Mouse (Mus musculus) 416B (cell line): ENCODE data around the gene Osbpl10.

Experiments used
- DNase-seq: peaks from one replicate; pipeline ENCODE4 v3.0.0; 2011; ENCODE audit warnings: low read depth

Gene Osbpl10

GRCm38 (mm10) chr9:115034271-115034670 is 55.9 kb downstream of the Osbpl10 start:
- DNase-seq = no peak

GRCm38 (mm10) chr9:115034788-115035187 is 56.4 kb downstream of the Osbpl10 start:
- DNase-seq = no peak

GRCm38 (mm10) chr9:115038215-115038614 is 59.8 kb downstream of the Osbpl10 start:
- no peak for DNase-seq

GRCm38 (mm10) chr9:115038686-115039085 is 60.3 kb downstream of the Osbpl10 start:
- no peak for DNase-seq

GRCm38 (mm10) chr9:115039245-115039644 is 60.9 kb downstream of the Osbpl10 start:
- DNase-seq = no peak

GRCm38 (mm10) chr9:115042571-115042970 is 64.2 kb downstream of the Osbpl10 start:
- DNase-seq = no peak

- DNase-seq = no peak
Measured at GRCm38 (mm10) chr9:115042971-115043706, 64.8 kb downstream of the Osbpl10 start.

GRCm38 (mm10) chr9:115043881-115044770 is 65.8 kb downstream of the Osbpl10 start:
- DNase-seq = peak; percentile 27

GRCm38 (mm10) chr9:115045087-115045800 is 66.9 kb downstream of the Osbpl10 start:
- no peak for DNase-seq

GRCm38 (mm10) chr9:115046701-115047100 is 68.3 kb downstream of the Osbpl10 start:
- DNase-seq = no peak

GRCm38 (mm10) chr9:115048340-115048739 is 70.0 kb downstream of the Osbpl10 start:
- no peak for DNase-seq

- DNase-seq = no peak
Measured at GRCm38 (mm10) chr9:115048861-115049260, 70.5 kb downstream of the Osbpl10 start.

GRCm38 (mm10) chr9:115049981-115050720 is 71.8 kb downstream of the Osbpl10 start:
- peak; percentile 20 for DNase-seq

- no peak for DNase-seq
Measured at GRCm38 (mm10) chr9:115051976-115052375, 73.6 kb downstream of the Osbpl10 start.

GRCm38 (mm10) chr9:115053779-115054178 is 75.4 kb downstream of the Osbpl10 start:
- DNase-seq = no peak

GRCm38 (mm10) chr9:115055041-115055830 is 76.9 kb downstream of the Osbpl10 start:
- no peak for DNase-seq

- DNase-seq = no peak
Measured at GRCm38 (mm10) chr9:115058806-115059205, 80.4 kb downstream of the Osbpl10 start.

GRCm38 (mm10) chr9:115064834-115065233 is 86.5 kb downstream of the Osbpl10 start:
- DNase-seq = no peak

- DNase-seq = no peak
Measured at GRCm38 (mm10) chr9:115067071-115067470, 88.7 kb downstream of the Osbpl10 start.

GRCm38 (mm10) chr9:115075191-115075590 is 96.8 kb downstream of the Osbpl10 start:
- no peak for DNase-seq
